Mouse (Mus musculus) MEL (cell line): ENCODE data around the gene Pde6c. TPM values are rescaled to one million over a fixed set of nuclear protein-coding genes. Genes with fewer than 3 reads are reported as not detected.

Experiments
- DNase-seq: peaks from one replicate; pipeline ENCODE4 v3.0.0; 2011; ENCODE audit warnings: low read depth, low spot score
- H3K27ac ChIP-seq: 2 replicates; pipeline ENCODE4 v1.5.1; 2012; ENCODE audit warnings: low read depth, mild to moderate bottlenecking, control low read depth, low read length, moderate library complexity; ENCODE audit not compliant: control insufficient read depth
- H3K27me3 ChIP-seq, 2 experiments: fragments of 150-350 bp in 1 of 2; sonication (generic) in 1 of 2; 2 replicates each; pipeline ENCODE4 v1.6.1; 2012; ENCODE audit warnings: low read length in 2 of 2, mild to moderate bottlenecking in 2 of 2, improper control_type of control experiment in 1 of 2, moderate library complexity in 1 of 2; ENCODE audit not compliant: insufficient read depth in 2 of 2, control insufficient read depth in 1 of 2
- H3K36me3 ChIP-seq, 2 experiments: 2 replicates each; pipeline ENCODE4 v1.6.1; 2012 to 2014; ENCODE audit warnings: low read length in 2 of 2, improper control_type of control experiment in 1 of 2, inconsistent platforms in 1 of 2, mild to moderate bottlenecking in 1 of 2; ENCODE audit not compliant: insufficient read depth in 2 of 2, control insufficient read depth in 1 of 2
- H3K4me1 ChIP-seq, 2 experiments: fragments of 150-350 bp in 1 of 2; sonication (generic) in 1 of 2; 2 replicates each; pipeline ENCODE4 v1.6.1; 2012; ENCODE audit warnings: low read length in 2 of 2, improper control_type of control experiment in 1 of 2, mild to moderate bottlenecking in 1 of 2; ENCODE audit not compliant: insufficient read depth in 2 of 2, control insufficient read depth in 1 of 2
- H3K4me3 ChIP-seq, 2 experiments: fragments of 150-350 bp in 1 of 2; sonication (generic) in 1 of 2; 2 replicates each; pipeline ENCODE4 v1.5.1; 2012; ENCODE audit warnings: low read depth in 2 of 2, low read length in 2 of 2, mild to moderate bottlenecking in 2 of 2, moderate library complexity in 2 of 2, control low read depth in 1 of 2, improper control_type of control experiment in 1 of 2; ENCODE audit not compliant: control insufficient read depth in 1 of 2, insufficient read depth in 1 of 2
- H3K79me2 ChIP-seq: 2 replicates; pipeline ENCODE4 v1.6.1; 2012; ENCODE audit warnings: mild to moderate bottlenecking, low read length, moderate library complexity; ENCODE audit not compliant: control insufficient read depth, poor library complexity, insufficient read depth
- H3K9ac ChIP-seq: 2 replicates; pipeline ENCODE4 v1.6.1; 2012; ENCODE audit warnings: low read depth, mild to moderate bottlenecking, control low read depth, low read length, moderate library complexity; ENCODE audit not compliant: control insufficient read depth, poor library complexity, severe bottlenecking
- H3K9me3 ChIP-seq: fragments of 150-350 bp; sonication (generic); replicated peaks from 2 replicates; pipeline ENCODE4 v1.6.1; 2012; ENCODE audit warnings: mild to moderate bottlenecking, low read length, improper control_type of control experiment, moderate library complexity; ENCODE audit not compliant: insufficient read depth
- BHLHE40 ChIP-seq: IDR thresholded peaks from 2 replicates; pipeline ENCODE4 v1.6.1; 2012; ENCODE audit warnings: low read depth, mild to moderate bottlenecking, inconsistent platforms, low read length, improper control_type of control experiment, borderline replicate concordance
- CHD1 ChIP-seq: IDR thresholded peaks from 2 replicates; pipeline ENCODE4 v1.6.1; 2012; ENCODE audit warnings: low read depth, mild to moderate bottlenecking, inconsistent platforms, low read length, improper control_type of control experiment
- ELF1 ChIP-seq: IDR thresholded peaks from 2 replicates; pipeline ENCODE4 v1.6.1; 2014; ENCODE audit warnings: low read depth, mild to moderate bottlenecking, inconsistent platforms, low read length, improper control_type of control experiment, moderate library complexity
- EP300 ChIP-seq, 2 experiments: IDR thresholded peaks; 2 replicates each; pipeline ENCODE4 v1.6.1; 2011; ENCODE audit warnings: improper control_type of control experiment in 2 of 2, low read length in 2 of 2, low read depth in 1 of 2, mild to moderate bottlenecking in 1 of 2
- ETS1 ChIP-seq: IDR thresholded peaks from 2 replicates; pipeline ENCODE4 v1.6.1; 2012; ENCODE audit warnings: low read depth, mild to moderate bottlenecking, inconsistent platforms, low read length, improper control_type of control experiment, moderate library complexity
- GABPA ChIP-seq: IDR thresholded peaks from 2 replicates; pipeline ENCODE4 v1.6.1; 2012; ENCODE audit warnings: low read depth, mild to moderate bottlenecking, inconsistent platforms, low read length, improper control_type of control experiment, moderate library complexity
- GATA1 ChIP-seq: IDR thresholded peaks from 2 replicates; pipeline ENCODE4 v1.6.1; 2011; ENCODE audit warnings: low read depth, low read length, improper control_type of control experiment
- HCFC1 ChIP-seq: IDR thresholded peaks from 2 replicates; pipeline ENCODE4 v1.6.1; 2012; ENCODE audit warnings: low read depth, mild to moderate bottlenecking, inconsistent platforms, low read length, improper control_type of control experiment, moderate library complexity
- JUND ChIP-seq: IDR thresholded peaks from 2 replicates; pipeline ENCODE4 v1.6.1; 2011; ENCODE audit warnings: low read depth, mild to moderate bottlenecking, improper control_type of control experiment, low read length
- MAFK ChIP-seq: IDR thresholded peaks from 2 replicates; pipeline ENCODE4 v1.6.1; 2011; ENCODE audit warnings: low read depth, mild to moderate bottlenecking, low read length, improper control_type of control experiment, borderline replicate concordance
- MAX ChIP-seq: IDR thresholded peaks from 2 replicates; pipeline ENCODE4 v1.6.1; 2011; ENCODE audit warnings: low read length, improper control_type of control experiment
- MEF2A ChIP-seq: IDR thresholded peaks from 2 replicates; pipeline ENCODE4 v1.6.1; 2014; ENCODE audit warnings: low read depth, mild to moderate bottlenecking, inconsistent platforms, low read length, improper control_type of control experiment; ENCODE audit not compliant: poor library complexity, insufficient replicate concordance, severe bottlenecking; ENCODE audit errors: extremely low read depth
- MXI1 ChIP-seq: IDR thresholded peaks from 2 replicates; pipeline ENCODE4 v1.6.1; 2011; ENCODE audit warnings: mild to moderate bottlenecking, low read depth, low read length, improper control_type of control experiment
- MYC ChIP-seq: IDR thresholded peaks from 2 replicates; pipeline ENCODE4 v1.6.1; 2011; ENCODE audit warnings: low read depth, mild to moderate bottlenecking, low read length, improper control_type of control experiment, moderate library complexity
- NELFE ChIP-seq: IDR thresholded peaks from 2 replicates; pipeline ENCODE4 v1.6.1; 2011; ENCODE audit warnings: low read depth, low read length, improper control_type of control experiment
- NRF1 ChIP-seq: IDR thresholded peaks from 2 replicates; pipeline ENCODE4 v1.6.1; 2014; ENCODE audit warnings: low read depth, mild to moderate bottlenecking, inconsistent platforms, low read length, improper control_type of control experiment, moderate library complexity; ENCODE audit not compliant: poor library complexity, insufficient read depth, severe bottlenecking
- POLR2A ChIP-seq, 2 experiments: IDR thresholded peaks; 2 replicates each; pipeline ENCODE4 v1.6.1; 2011 to 2012; ENCODE audit warnings: low read length in 2 of 2, mild to moderate bottlenecking in 2 of 2, control low read depth in 1 of 2, improper control_type of control experiment in 1 of 2, low read depth in 1 of 2, moderate library complexity in 1 of 2; ENCODE audit not compliant: control insufficient read depth in 1 of 2, insufficient read depth in 1 of 2, poor library complexity in 1 of 2
- POLR2AphosphoS2 ChIP-seq: IDR thresholded peaks from 2 replicates; pipeline ENCODE4 v1.6.1; 2011; ENCODE audit warnings: low read length, improper control_type of control experiment
- RAD21 ChIP-seq: IDR thresholded peaks from 2 replicates; pipeline ENCODE4 v1.6.1; 2011; ENCODE audit warnings: mild to moderate bottlenecking, low read depth, low read length, improper control_type of control experiment
- RCOR1 ChIP-seq: IDR thresholded peaks from 2 replicates; pipeline ENCODE4 v1.6.1; 2012; ENCODE audit warnings: low read depth, mild to moderate bottlenecking, inconsistent platforms, low read length, improper control_type of control experiment
- SIN3A ChIP-seq: IDR thresholded peaks from 2 replicates; pipeline ENCODE4 v1.6.1; 2012; ENCODE audit warnings: low read length, improper control_type of control experiment, inconsistent platforms
- SMC3 ChIP-seq: IDR thresholded peaks from 2 replicates; pipeline ENCODE4 v1.6.1; 2011; ENCODE audit warnings: low read depth, low read length, improper control_type of control experiment
- TAL1 ChIP-seq: IDR thresholded peaks from 2 replicates; pipeline ENCODE4 v1.6.1; 2012; ENCODE audit warnings: mild to moderate bottlenecking, inconsistent platforms, low read length, moderate library complexity, mixed read lengths
- TBP ChIP-seq: IDR thresholded peaks from 2 replicates; pipeline ENCODE4 v1.8.0; 2011; ENCODE audit warnings: low read depth, low read length, improper control_type of control experiment
- TCF12 ChIP-seq: IDR thresholded peaks from 2 replicates; pipeline ENCODE4 v1.6.1; 2014; ENCODE audit warnings: low read depth, mild to moderate bottlenecking, inconsistent platforms, low read length, improper control_type of control experiment, moderate library complexity
- UBTF ChIP-seq: IDR thresholded peaks from 2 replicates; pipeline ENCODE4 v1.6.1; 2012; ENCODE audit warnings: low read depth, mild to moderate bottlenecking, inconsistent platforms, low read length, improper control_type of control experiment, moderate library complexity, borderline replicate concordance; ENCODE audit not compliant: insufficient read depth
- USF1 ChIP-seq: IDR thresholded peaks from 2 replicates; pipeline ENCODE4 v1.6.1; 2014; ENCODE audit warnings: low read depth, mild to moderate bottlenecking, inconsistent platforms, low read length, improper control_type of control experiment, moderate library complexity
- USF2 ChIP-seq, 2 experiments: IDR thresholded peaks; 2 replicates each; pipeline ENCODE4 v1.6.1; 2011 to 2012; ENCODE audit warnings: improper control_type of control experiment in 2 of 2, low read length in 2 of 2, borderline replicate concordance in 1 of 2, inconsistent platforms in 1 of 2, low read depth in 1 of 2, mild to moderate bottlenecking in 1 of 2; ENCODE audit not compliant: insufficient read depth in 1 of 2
- ZC3H11A ChIP-seq: IDR thresholded peaks from 2 replicates; pipeline ENCODE4 v1.6.1; 2012; ENCODE audit warnings: low read depth, mild to moderate bottlenecking, inconsistent platforms, low read length, improper control_type of control experiment
- ZKSCAN1 ChIP-seq: IDR thresholded peaks from 2 replicates; pipeline ENCODE4 v1.6.1; 2012; ENCODE audit warnings: low read depth, mild to moderate bottlenecking, inconsistent platforms, low read length, improper control_type of control experiment, moderate library complexity
- ZMIZ1 ChIP-seq: IDR thresholded peaks from 2 replicates; pipeline ENCODE4 v1.6.1; 2012; ENCODE audit warnings: low read depth, mild to moderate bottlenecking, inconsistent platforms, low read length, improper control_type of control experiment, moderate library complexity
- ZNF384 ChIP-seq: IDR thresholded peaks from 2 replicates; pipeline ENCODE4 v1.6.1; 2012; ENCODE audit warnings: low read depth, mild to moderate bottlenecking, inconsistent platforms, low read length, improper control_type of control experiment
- polyA plus RNA-seq, 2 experiments: library from polyadenylated mRNA; stranded (reverse) in 1 of 2; unstranded in 1 of 2; fragments of >175 nt in 1 of 2; fragments of >200 nt in 1 of 2; gene quantifications; 2 replicates each; pipeline versions ENCODE4 v1.2.1 to v1.2.4; 2012; ENCODE audit warnings: low replicate concordance in 2 of 2, low read depth in 1 of 2; ENCODE audit not compliant: insufficient read length in 2 of 2, insufficient read depth in 1 of 2, missing spikeins in 1 of 2
- total RNA-seq: library from RNA; depleted of rRNA; stranded (reverse); fragments of 300-350 nt; gene quantifications from 2 replicates; pipeline ENCODE4 v1.2.3, GENCODE M21; 2012

The Pde6c gene
- total and polyA plus RNA-seq, 3 experiments, result not detected

GRCm38 (mm10) chr19:38125219-38125610 lies 7.4 kb upstream of the Pde6c start, which contains the start of gene Rbp4:
Rbp4 (minus strand) TSS chr19:38125281.
- no peaks in the 10 kb centered on the region for H3K36me3 ChIP-seq
- no peak for DNase-seq
- no peak within 1 kb of the TSS for H3K4me3 ChIP-seq
- no peaks in the 10 kb centered on the region for H3K79me2 ChIP-seq
- no peaks in the 10 kb centered on the region for H3K4me1 ChIP-seq
- TF ChIP-seq TBP (no peak), MYC (no peak), NRF1 (no peak), SIN3A (no peak), POLR2AphosphoS2 (no peak), TCF12 (no peak), RAD21 (no peak), ZNF384 (no peak), HCFC1 (no peak), CHD1 (no peak), USF2 (IDR thresholded peaks at IDR 0.05; ENCODE audit: borderline replicate concordance in 1 of 2, insufficient read depth in 1 of 2, low read depth in 1 of 2, low read length in 2 of 2) (no peak), ZC3H11A (no peak), USF1 (no peak), NELFE (no peak), MXI1 (no peak), MAFK (no peak)
- H3K9ac ChIP-seq, result no peak within 1 kb of the TSS
- no peaks in the 10 kb centered on the region; a peak in 1 of 4 replicates for H3K27me3 ChIP-seq
- H3K9me3 ChIP-seq, result no peaks in the 10 kb centered on the region
- H3K27ac ChIP-seq, result no peak within 1 kb of the TSS

DNA sequence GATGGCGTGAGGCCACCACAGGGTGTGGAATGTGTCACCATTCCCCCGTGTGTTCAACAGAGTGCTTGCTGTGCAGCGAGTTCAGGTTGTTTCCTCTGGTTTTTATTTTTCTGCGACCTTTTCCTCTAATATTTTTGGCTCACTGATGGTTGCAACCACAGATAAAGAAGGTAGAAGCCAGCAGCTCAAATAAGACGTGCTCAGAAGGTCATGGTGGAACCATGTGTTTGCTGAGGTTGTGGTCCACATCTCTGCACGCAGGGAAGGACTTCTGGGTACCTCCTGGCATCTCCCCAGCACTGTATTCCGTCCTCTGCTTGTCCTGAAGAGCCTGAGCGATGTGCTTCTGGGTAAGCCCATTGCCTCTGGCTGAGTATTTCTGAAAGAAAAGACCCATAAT lies 5.9 kb upstream of the Pde6c start:
- Histone ChIP-seq H3K27me3 (no peaks in the 10 kb centered on the region; a peak in 1 of 4 replicates), H3K9ac (no peak overlapping the region)
- TF ChIP-seq EP300 (IDR thresholded peaks at IDR 0.05; ENCODE audit: low read depth in 1 of 2, low read length in 2 of 2) (no peak), POLR2A (IDR thresholded peaks at IDR 0.05; ENCODE audit: control insufficient read depth in 1 of 2, insufficient read depth in 1 of 2, low read depth in 1 of 2, low read length in 2 of 2, poor library complexity in 1 of 2) (no peak), UBTF (no peak), SMC3 (no peak), TAL1 (no peak), ZKSCAN1 (no peak), ZMIZ1 (no peak), BHLHE40 (no peak), GABPA (no peak), MEF2A (no peak), MAX (no peak), RAD21 (no peak), MYC (no peak), NELFE (no peak), ETS1 (no peak), ELF1 (no peak), RCOR1 (no peak), GATA1 (no peak), JUND (no peak)
- TF ChIP-seq, all 39 proteins: peak for 0

More for the DNA sequence above, 5.9 kb upstream of the Pde6c start:
- no peak overlapping the region for H3K4me3 ChIP-seq
- no peaks in the 10 kb centered on the region for H3K36me3 ChIP-seq
- H3K27ac ChIP-seq, result no peak overlapping the region
- H3K4me1 ChIP-seq, result no peaks in the 10 kb centered on the region
- no peaks in the 10 kb centered on the region for H3K9me3 ChIP-seq
- DNase-seq, result no peak
- no peaks in the 10 kb centered on the region for H3K79me2 ChIP-seq
